Mouse (Mus musculus) brain, embryonic 14.5 days (tissue): ENCODE measurements around the gene Tbx21.

Experiments used
- CTCF ChIP-seq: fragments of 200-500 bp; IDR thresholded peaks from 2 replicates; pipeline ENCODE4 v1.5.1; 2012; ENCODE audit warnings: inconsistent platforms, mild to moderate bottlenecking, moderate library complexity, borderline replicate concordance; ENCODE audit not compliant: insufficient read depth, insufficient read length; ENCODE audit errors: extremely low read depth
- POLR2A ChIP-seq: fragments of 200-500 bp; IDR thresholded peaks from 2 replicates; pipeline ENCODE4 v1.6.1; 2012; ENCODE audit warnings: mild to moderate bottlenecking, inconsistent platforms, borderline replicate concordance; ENCODE audit not compliant: poor library complexity, insufficient read depth, insufficient read length, severe bottlenecking; ENCODE audit errors: extremely low read depth

GRCm38 (mm10) chr11:97050216-97050943 lies 64.8 kb downstream of the Tbx21 start, which contains the start of gene Osbpl7:
- TF ChIP-seq POLR2A (peak; percentile 40; the same call in 1 of the 2 replicates), CTCF (peak; percentile 26; the same call in 1 of the 2 replicates)
